Mouse (Mus musculus): ENCODE results near the gene Dusp3. TPM values are rescaled to one million over a fixed set of nuclear protein-coding genes. Genes with fewer than 3 reads are reported as not detected.

The Dusp3 gene
- total and polyA plus RNA-seq, 3 experiments, result 18.4 to 35.5 (median 29.8) TPM

- TF ChIP-seq NELFE (IDR thresholded peaks at IDR 0.05; ENCODE audit: low read depth, low read length) (no peak), MXI1 (IDR thresholded peaks at IDR 0.05; ENCODE audit: low read depth, low read length) (no peak)
Observed at GRCm38 (mm10) chr11:101968791-101969190, 18.0 kb downstream of the Dusp3 start (continued).

GRCm38 (mm10) chr11:101968311-101968710 lies 18.5 kb downstream of the Dusp3 start:
- no peak overlapping the region for H3K27ac ChIP-seq (ENCODE audit: control insufficient read depth, low read depth, low read length)
- H3K4me1 ChIP-seq (ENCODE audit: control insufficient read depth in 1 of 2, insufficient read depth in 2 of 2, low read length in 2 of 2), result no peaks in the 10 kb centered on the region
- H3K79me2 ChIP-seq (ENCODE audit: control insufficient read depth, insufficient read depth, low read length, poor library complexity), result no peaks in the 10 kb centered on the region
- DNase-seq (ENCODE audit: low read depth, low spot score), result no peak
- no peak overlapping the region for H3K9ac ChIP-seq (ENCODE audit: control insufficient read depth, low read depth, low read length, poor library complexity, severe bottlenecking)
- H3K9me3 ChIP-seq (replicated peaks; ENCODE audit: insufficient read depth, low read length), result no peaks in the 10 kb centered on the region
- no peaks in the 10 kb centered on the region for H3K36me3 ChIP-seq (ENCODE audit: control insufficient read depth in 1 of 2, insufficient read depth in 2 of 2, low read length in 2 of 2)
- no peak overlapping the region for H3K4me3 ChIP-seq (ENCODE audit: control insufficient read depth in 1 of 2, insufficient read depth in 1 of 2, low read depth in 2 of 2, low read length in 2 of 2)
- TF ChIP-seq ETS1 (IDR thresholded peaks at IDR 0.05; ENCODE audit: low read depth, low read length) (no peak), UBTF (IDR thresholded peaks at IDR 0.05; ENCODE audit: borderline replicate concordance, insufficient read depth, low read depth, low read length) (no peak), CTCF (IDR thresholded peaks at IDR 0.05 in 2 of 3, conservative IDR thresholded peaks at IDR 0.05 in 1 of 3; ENCODE audit: control insufficient read depth in 1 of 3, insufficient read depth in 1 of 3, low read depth in 2 of 3, low read length in 3 of 3, poor library complexity in 1 of 3, severe bottlenecking in 1 of 3) (no peak), MEF2A (IDR thresholded peaks at IDR 0.05; ENCODE audit: extremely low read depth, insufficient replicate concordance, low read depth, low read length, poor library complexity, severe bottlenecking) (no peak), MXI1 (IDR thresholded peaks at IDR 0.05; ENCODE audit: low read depth, low read length) (no peak), TBP (IDR thresholded peaks at IDR 0.05; ENCODE audit: low read depth, low read length) (no peak), USF1 (IDR thresholded peaks at IDR 0.05; ENCODE audit: low read depth, low read length) (no peak), POLR2AphosphoS5 (IDR thresholded peaks at IDR 0.05; ENCODE audit: borderline replicate concordance, low read depth, low read length) (no peak), JUND (IDR thresholded peaks at IDR 0.05; ENCODE audit: low read depth, low read length) (no peak), HCFC1 (IDR thresholded peaks at IDR 0.05; ENCODE audit: low read depth, low read length) (no peak), POLR2A (IDR thresholded peaks at IDR 0.05; ENCODE audit: control insufficient read depth in 1 of 2, insufficient read depth in 1 of 2, low read depth in 1 of 2, low read length in 2 of 2, poor library complexity in 1 of 2) (no peak), RCOR1 (IDR thresholded peaks at IDR 0.05; ENCODE audit: low read depth, low read length) (no peak), ELF1 (IDR thresholded peaks at IDR 0.05; ENCODE audit: low read depth, low read length) (no peak), ZKSCAN1 (IDR thresholded peaks at IDR 0.05; ENCODE audit: low read depth, low read length) (no peak)
- H3K27me3 ChIP-seq (ENCODE audit: control insufficient read depth in 1 of 2, insufficient read depth in 2 of 2, low read length in 2 of 2), result no peaks in the 10 kb centered on the region

- Histone ChIP-seq H3K79me2 (ENCODE audit: control insufficient read depth, insufficient read depth, low read length, poor library complexity) (no peaks in the 10 kb centered on the region), H3K4me1 (ENCODE audit: control insufficient read depth in 1 of 2, insufficient read depth in 2 of 2, low read length in 2 of 2) (no peaks in the 10 kb centered on the region), H3K36me3 (ENCODE audit: control insufficient read depth in 1 of 2, insufficient read depth in 2 of 2, low read length in 2 of 2) (no peaks in the 10 kb centered on the region), H3K27ac (ENCODE audit: control insufficient read depth, low read depth, low read length) (no peak within 1 kb of the TSS), H3K4me3 (ENCODE audit: control insufficient read depth in 1 of 2, insufficient read depth in 1 of 2, low read depth in 2 of 2, low read length in 2 of 2) (no peak within 1 kb of the TSS), H3K27me3 (ENCODE audit: control insufficient read depth in 1 of 2, insufficient read depth in 2 of 2, low read length in 2 of 2) (peaks cover 0 to under 1% of the 10 kb centered on the region in 2 experiments; a peak in 1 of 4 replicates), H3K9me3 (replicated peaks; ENCODE audit: insufficient read depth, low read length) (no peaks in the 10 kb centered on the region), H3K9ac (ENCODE audit: control insufficient read depth, low read depth, low read length, poor library complexity, severe bottlenecking) (no peak within 1 kb of the TSS)
- DNase-seq (ENCODE audit: low read depth, low spot score), result no peak
- TF ChIP-seq ZNF384 (IDR thresholded peaks at IDR 0.05; ENCODE audit: low read depth, low read length), result no peak
- TF ChIP-seq ZC3H11A (IDR thresholded peaks at IDR 0.05; ENCODE audit: low read depth, low read length), result no peak
- no peak for TF ChIP-seq TAL1 (IDR thresholded peaks at IDR 0.05; ENCODE audit: low read length)
- TF ChIP-seq MAFK (IDR thresholded peaks at IDR 0.05; ENCODE audit: borderline replicate concordance, low read depth, low read length), result no peak
- TF ChIP-seq HCFC1 (IDR thresholded peaks at IDR 0.05; ENCODE audit: low read depth, low read length), result no peak
- no peak for TF ChIP-seq GATA1 (IDR thresholded peaks at IDR 0.05; ENCODE audit: low read depth, low read length)
- no peak for TF ChIP-seq RCOR1 (IDR thresholded peaks at IDR 0.05; ENCODE audit: low read depth, low read length)
- TF ChIP-seq MYC (IDR thresholded peaks at IDR 0.05; ENCODE audit: low read depth, low read length), result no peak
- TF ChIP-seq MAZ (IDR thresholded peaks at IDR 0.05; ENCODE audit: low read depth, low read length), result no peak
- no peak for TF ChIP-seq JUND (IDR thresholded peaks at IDR 0.05; ENCODE audit: low read depth, low read length)
- no peak for TF ChIP-seq GABPA (IDR thresholded peaks at IDR 0.05; ENCODE audit: low read depth, low read length)
- no peak for TF ChIP-seq BHLHE40 (IDR thresholded peaks at IDR 0.05; ENCODE audit: borderline replicate concordance, low read depth, low read length)
- no peak for TF ChIP-seq POLR2A (IDR thresholded peaks at IDR 0.05; ENCODE audit: control insufficient read depth in 1 of 2, insufficient read depth in 1 of 2, low read depth in 1 of 2, low read length in 2 of 2, poor library complexity in 1 of 2)
- TF ChIP-seq USF2 (IDR thresholded peaks at IDR 0.05; ENCODE audit: borderline replicate concordance in 1 of 2, insufficient read depth in 1 of 2, low read depth in 1 of 2, low read length in 2 of 2), result no peak
- TF ChIP-seq ETS1 (IDR thresholded peaks at IDR 0.05; ENCODE audit: low read depth, low read length), result no peak
- TF ChIP-seq CTCF (IDR thresholded peaks at IDR 0.05 in 2 of 3, conservative IDR thresholded peaks at IDR 0.05 in 1 of 3; ENCODE audit: control insufficient read depth in 1 of 3, insufficient read depth in 1 of 3, low read depth in 2 of 3, low read length in 3 of 3, poor library complexity in 1 of 3, severe bottlenecking in 1 of 3), result no peak
- TF ChIP-seq ELF1 (IDR thresholded peaks at IDR 0.05; ENCODE audit: low read depth, low read length), result no peak
- TF ChIP-seq MAX (IDR thresholded peaks at IDR 0.05; ENCODE audit: low read length), result no peak
Observed at GRCm38 (mm10) chr11:101966965-101967614, 19.7 kb downstream of the Dusp3 start, which contains the start of gene Sost. Gene Sost (minus strand): TSS chr11:101967015.

All from MEL (cell line).